Mouse (Mus musculus): ENCODE measurements around the gene Wdr5.
"Not testable (repeated sequence)": the region's sequence is repeated elsewhere in the genome, so short reads cannot be mapped to it uniquely, and the experiment has no call there.

Wdr5 gene

DNA sequence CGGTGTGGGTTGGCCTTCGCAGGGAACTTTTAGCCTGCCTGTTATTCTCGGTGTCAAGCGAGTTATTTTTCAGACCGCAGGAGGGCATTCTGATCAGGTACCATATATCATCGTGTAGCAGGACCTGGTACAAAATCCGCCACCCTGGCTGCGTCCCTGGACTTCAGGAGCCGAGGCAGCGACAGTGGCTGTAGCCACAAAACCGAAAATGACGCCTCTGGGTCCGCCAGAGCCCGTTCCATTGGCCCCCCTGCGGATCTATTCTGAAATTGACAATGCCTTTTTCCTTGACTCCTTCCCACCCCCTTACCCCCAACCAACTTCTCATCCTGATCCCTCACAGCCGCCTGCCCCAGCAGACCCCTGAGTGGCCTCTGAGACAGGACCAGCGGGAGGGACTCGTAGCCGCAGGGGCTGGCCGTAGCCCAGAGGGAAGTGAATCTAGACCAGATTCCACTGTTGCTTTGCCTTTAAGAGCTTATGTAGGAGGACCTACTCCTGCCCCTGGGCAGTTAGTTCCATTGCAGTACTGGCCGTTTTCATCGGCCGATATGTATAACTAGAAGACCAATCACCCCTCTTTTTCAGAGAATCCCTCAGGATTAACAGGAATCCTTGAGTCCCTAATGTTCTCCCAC lies 18.4 kb upstream of the Wdr5 start:
- no peak for DNase-seq (ENCODE audit: low spot score in 2 of 2)

DNA sequence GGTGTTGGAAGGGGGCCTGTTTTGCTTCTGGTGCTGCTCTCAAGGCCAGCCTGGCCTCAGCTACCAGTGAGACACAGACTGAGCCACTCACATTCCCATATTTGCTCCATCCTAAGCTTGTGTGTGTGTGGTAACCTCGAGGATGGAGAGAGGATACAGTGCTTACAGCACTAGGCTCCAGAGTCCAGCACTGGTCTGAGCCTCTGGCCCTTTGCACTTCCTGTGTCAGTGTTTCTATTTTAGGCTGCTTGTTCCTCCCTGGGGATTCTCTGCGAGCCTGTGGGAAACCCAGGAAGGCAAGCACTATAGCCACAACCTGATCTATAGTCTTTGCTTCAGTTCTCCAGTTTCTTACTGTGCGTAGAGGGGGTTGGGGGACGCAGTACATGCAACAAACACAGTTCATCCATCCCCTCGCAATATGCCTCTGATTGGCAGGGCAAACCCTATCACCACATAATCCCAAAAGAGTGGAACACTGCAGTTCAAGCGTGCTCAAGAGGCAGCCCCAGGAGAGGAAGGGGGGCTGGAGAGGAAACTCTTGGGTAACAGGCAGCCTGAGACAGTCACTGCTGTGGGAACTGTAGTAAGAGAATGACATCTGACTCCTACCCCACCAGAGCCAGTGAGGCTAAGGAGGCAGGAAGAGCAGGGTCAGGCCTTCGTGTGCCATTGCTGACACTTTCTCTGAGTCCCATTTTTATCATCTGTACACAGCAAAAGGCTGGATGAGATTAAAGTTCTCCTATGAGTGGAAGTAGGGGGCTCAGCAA lies 10.7 kb upstream of the Wdr5 start:
- DNase-seq (ENCODE audit: low spot score in 2 of 2) = no peak

DNA sequence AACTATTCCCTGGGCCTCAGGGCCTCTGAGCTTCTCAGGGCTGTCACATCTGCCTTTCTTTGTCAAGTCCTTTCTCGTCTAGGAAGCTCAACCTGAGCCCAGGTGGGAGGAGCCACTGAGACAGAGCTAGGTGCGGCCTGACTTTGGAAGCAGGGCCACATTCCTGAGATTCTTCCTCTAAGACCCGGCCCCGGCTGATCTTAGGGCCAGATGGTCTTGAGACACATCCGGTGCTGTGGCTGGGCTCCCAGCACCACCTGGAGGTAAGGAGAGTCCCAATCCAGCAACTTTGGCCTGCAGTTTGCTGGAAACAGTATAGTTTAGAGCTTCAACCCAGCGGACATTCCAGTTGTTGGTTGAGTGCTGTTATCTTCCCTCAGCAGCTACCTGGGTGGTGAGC lies 9.4 kb upstream of the Wdr5 start:
- no peak for DNase-seq (ENCODE audit: low spot score in 2 of 2)

DNA sequence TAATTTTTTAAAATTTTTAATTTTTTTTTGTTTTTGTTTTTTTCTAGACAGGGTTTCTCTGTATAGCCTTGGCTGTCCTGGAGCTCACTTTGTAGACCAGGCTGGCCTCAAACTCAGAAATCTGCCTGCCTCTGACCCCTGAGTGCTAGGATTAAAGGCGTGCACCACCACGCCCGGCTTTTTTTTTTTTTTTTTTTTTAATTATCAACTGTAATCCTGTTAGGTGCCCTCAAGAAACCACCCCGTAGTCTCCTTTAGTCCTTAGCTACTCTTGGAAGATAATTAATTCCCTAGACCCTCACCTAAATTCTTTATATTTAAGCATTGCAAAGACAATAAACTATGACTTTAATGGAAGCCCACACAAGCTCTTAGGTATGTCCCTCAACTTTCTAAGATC lies 8.3 kb upstream of the Wdr5 start:
- DNase-seq (ENCODE audit: low spot score in 2 of 2) = not testable (repeated sequence)

DNA sequence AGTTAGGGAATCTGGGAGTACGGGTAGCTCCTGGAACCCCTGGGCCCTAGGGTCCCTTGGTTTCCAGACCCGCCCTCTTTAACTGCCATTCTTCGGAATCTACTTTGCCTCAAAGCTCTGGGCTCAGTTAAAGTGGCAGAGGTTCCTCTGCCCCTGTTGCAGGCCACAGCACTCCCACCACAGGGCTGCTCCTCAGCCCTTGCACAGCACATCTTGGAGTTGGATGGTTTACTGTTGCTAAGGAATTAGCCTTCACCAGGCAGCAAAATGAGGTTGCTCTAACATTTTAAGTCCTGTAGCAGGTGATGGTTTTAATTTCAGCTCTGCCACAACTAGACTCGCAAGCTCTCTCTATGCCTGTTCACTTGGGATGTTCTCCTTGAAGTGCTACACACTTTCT lies 7.4 kb upstream of the Wdr5 start, which contains the start of gene Brd3:
TSS of gene Brd3 (minus strand) at position 101 of the 400 bp plus-strand sequence.
- no peak for DNase-seq (ENCODE audit: low spot score in 2 of 2)

DNA sequence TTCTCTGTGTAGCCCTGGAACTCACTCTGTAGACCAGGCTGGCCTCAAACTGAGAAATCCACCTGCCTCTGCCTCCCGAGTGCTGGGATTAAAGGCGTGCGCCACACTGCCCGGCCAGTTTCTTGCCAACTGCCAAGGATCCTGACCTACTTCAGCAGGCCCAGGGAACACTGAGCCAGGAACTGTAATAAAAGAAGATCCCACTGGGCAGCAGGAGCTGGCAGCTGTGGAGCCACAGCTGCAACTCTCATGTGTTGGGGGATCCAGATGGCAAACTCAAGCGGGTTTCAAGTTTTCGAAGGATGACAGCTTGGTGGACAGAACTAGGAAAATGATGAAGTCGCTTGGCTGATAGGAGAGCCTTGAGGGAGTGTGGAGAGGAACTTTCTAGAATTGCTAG lies 4.3 kb upstream of the Wdr5 start:
- no peak for DNase-seq (ENCODE audit: low spot score in 2 of 2)

DNA sequence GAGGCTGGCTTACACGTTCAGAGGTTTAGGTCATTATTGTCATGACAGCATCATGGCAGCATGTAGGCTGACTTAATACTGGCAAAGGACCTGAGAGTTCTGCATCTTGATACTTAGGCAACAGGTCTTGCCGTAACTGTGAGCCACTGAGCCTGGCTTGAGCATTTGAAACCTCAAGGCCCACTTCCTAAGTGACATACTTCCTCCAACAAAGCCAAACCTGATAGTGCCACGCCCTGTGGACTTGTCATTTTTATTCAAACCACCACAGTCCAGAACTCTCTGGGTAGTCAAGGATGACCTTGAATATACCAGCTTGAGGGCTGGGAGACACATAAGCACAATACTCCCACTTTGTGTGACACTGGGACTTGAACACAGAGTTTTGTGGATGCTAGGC lies 2.0 kb upstream of the Wdr5 start:
- no peak for DNase-seq (ENCODE audit: low spot score in 2 of 2)

DNA sequence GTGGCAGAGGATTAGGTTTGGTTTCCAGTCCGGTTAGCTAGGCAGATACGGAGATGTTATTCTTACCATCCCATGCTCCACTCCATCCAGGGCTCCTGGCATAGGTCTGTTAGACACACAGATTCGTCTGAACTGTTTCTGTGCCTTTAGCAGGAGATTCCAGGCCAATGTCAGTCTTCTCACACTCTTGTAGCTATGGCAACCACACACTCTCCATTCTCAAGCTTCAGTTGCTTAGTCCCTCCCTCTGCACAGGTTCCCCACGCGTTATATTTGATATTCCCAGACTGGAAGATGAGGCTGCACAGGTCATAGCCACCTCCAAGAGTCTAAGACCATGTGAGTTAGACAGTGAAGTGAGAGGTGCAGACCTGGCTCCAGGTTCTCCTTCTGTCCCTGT lies 1.1 kb upstream of the Wdr5 start:
- DNase-seq (ENCODE audit: low spot score in 2 of 2) = no peak

DNA sequence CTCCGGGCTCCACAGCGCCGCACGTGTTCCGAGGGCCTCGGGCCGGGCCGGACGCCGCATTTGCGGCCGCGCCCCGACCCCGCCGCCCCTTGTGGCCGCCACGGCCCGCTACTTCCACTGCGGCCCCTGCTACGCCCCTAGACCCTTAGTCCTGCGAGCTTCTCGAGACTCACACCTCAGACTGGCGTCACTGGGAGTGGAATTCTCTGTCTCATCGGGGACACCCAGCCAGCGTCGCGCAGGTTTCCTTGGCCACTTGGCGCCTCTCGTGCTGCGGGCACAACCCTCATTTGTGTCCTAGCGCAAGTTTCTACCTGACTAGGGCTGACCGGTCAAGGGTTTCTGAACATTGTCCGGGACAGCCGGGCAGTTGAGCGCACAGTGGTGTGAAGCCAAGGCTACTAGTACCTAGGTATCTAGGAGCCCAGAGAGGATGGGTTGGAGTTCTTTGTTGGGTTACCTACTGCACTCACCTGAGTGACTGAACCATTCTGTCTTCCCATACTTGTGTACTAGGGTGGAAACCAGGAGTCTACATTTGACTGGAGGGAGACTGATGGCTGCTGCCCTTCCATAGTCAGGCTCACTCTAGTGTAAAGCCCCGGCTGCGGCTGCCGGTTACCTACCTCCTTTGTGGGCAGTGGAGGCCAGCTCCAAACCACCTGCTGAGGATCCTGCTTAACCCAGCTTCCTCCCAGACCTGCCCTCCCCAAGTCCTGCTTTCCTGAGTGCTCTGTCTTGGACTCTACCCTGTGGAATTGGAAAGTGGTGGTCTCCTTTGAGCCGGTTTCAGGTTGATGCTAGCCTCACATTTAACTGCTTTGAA lies 597 bp downstream of the Wdr5 start:
- no peak for DNase-seq (ENCODE audit: low spot score in 2 of 2)

DNA sequence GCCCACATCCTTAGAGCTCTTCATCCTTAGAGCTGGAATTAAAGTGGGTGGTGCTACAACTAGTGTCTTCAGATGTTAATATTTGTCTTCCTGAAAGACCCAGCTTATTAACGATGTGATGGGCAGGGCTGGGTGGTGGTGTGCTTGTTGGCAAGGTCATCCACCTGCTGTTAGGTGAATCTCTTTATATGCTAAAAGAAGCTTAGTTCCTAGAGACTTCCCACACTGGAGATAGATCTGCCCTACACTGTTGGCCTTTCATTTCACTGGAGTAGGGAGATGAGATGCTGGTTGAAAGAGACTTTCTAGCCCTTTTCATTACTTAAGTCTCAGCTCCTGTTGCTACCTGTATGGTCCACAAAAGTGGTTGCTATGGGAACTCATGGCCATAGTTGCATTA lies 1.3 kb downstream of the Wdr5 start:
- DNase-seq (ENCODE audit: low spot score in 2 of 2) = no peak

DNA sequence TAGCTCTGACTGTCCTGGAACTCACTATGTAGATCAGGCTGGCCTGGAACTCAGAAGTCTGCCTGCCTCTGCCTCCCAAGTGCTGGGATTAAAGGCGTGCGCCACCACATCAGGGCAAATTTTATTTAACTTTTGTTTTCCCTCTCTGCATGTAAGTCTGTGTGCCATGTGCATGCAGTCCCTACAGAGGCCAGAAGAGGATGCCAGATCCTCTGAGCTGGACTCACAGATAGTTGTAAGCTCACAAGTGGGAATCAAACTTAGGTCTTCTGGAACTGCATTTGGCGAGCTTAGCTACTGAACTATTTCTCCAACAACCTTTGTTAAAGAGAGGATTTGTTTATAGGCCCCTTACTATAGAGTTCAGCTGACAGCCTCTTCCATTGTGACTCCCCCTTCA lies 3.3 kb downstream of the Wdr5 start:
- no peak for DNase-seq (ENCODE audit: low spot score in 2 of 2)

DNA sequence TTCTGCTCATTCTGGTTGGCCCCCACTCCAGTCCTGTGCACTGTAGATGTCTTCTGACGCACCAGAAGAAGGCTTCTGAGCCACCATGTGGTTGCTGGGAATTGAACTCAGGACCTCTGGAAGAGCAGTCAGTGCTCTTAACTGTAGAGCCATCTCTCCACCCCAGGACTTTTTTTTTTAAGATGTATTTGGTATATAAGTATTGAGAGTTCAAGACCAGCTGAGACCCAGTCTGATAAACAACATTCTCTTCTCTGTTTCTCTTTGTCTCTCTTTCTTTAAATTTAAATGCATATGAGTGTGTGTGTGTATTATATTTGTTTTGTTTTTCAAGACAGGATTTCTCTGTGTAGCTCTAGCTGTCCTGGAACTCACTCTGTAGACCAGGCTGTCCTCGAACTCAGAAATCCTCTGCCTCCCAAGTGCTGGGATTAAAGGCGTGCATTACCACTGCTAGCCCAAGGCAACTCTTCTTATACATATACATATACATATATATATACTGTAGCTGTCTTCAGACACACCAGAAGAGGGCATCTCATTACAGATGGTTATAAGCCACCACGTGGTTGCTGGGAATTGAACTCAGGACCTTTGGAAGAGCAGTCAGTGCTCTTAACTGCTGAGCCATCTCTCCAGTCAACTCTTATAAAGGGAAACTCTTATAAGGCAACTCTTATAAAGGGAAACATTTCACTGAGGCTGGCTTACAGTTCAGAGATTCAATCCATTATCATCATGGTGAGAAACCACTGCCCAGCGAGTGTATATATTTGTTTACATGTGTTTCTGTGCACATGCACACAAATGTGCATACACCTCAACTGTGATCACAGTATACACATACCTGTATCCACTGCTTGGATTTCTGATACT lies 23.7 kb downstream of the Wdr5 start:
- DNase-seq (ENCODE audit: low spot score in 2 of 2) = not testable (repeated sequence)

DNA sequence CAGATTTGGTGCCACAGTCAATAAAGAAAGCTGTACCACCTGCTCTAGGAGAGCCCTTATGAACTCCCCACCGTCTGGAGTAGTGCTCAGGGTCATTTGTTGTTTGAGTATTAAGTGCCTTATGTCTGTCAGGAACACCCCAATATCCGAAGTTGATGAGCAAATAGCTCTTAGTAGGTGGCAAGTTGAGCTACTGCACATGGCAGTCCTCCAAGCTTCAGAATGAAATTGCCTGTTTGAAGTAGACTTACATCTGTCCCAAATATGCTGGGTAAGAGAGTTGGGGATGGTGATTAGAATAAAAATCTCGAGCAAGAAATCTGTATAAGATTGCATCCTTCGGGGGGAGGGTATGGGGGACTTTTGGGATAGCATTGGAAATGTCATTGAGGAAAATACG lies 24.4 kb downstream of the Wdr5 start:
- DNase-seq (ENCODE audit: low spot score in 2 of 2) = no peak

DNA sequence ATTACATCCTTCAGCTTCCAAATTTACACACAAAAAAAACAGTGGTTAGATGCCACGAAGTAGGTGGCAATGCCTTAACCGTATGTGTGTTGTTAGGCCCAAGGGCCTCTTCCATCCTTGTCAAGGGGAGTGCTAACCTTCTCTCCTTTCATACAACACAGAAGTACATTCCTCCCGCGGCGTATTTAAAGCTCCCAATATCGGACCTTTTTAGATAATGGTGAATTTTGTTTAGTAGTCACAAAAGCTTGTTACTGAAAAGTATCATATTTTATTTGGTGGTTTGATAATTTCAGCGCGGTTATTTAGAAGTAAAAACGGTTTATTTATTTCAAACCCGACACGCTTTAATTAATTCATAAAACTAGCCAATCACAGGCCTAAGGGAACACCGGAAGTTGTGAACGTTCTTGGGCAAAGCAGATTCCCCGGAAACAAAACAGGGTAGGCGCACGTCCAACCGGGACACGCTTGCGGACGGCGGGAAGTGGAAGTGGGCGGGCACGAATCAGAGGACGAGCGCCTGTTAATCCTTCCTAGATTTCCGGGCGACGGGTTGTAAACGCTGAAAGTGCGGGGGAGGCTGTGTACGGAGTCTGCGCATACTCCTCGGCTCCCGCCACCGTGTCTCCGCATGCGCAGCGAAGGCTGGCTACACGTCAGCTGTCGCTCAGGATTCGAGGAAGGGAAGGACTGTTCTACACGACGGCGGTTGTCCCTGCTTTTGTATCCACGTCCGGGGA lies 25.0 kb downstream of the Wdr5 start:
- peak; percentile 73 to 83 for DNase-seq (ENCODE audit: low spot score in 2 of 2)

DNA sequence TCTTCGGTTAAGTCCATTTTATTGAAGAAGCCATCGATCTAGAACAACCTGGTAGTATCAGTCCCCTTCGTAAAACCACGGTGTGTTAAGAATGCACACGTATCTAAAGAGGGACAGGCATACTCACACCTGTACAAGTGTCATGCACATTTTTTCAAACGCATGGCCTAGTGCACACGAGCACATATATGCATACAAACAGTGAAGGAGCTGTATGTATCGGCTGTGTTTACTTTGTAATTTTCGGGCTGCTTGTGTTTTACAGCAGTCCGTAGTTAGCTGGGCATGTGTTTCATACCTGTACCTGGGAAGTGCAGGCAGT lies 25.5 kb downstream of the Wdr5 start:
- DNase-seq (ENCODE audit: low spot score in 2 of 2) = no peak

DNA sequence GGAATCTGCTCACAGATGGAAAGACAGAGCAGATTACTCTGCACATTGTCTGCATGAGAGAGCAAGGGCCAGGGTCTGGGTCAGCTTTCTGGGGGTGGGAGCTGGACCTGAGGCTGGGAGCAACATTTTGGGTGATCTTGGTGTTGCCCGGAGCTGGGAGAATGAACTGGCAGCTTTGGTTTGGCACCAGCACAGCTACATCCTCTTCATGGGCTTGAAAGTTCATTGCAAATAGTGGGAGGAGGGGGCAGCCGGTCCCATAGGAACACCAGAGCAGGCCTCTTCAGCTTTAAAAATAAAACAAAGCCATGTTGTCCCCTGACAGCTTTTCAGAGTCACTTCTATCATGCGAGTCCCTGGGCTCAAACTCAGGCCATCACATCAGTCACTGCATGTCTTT lies 26.3 kb downstream of the Wdr5 start:
- DNase-seq (ENCODE audit: low spot score in 2 of 2) = no peak

DNA sequence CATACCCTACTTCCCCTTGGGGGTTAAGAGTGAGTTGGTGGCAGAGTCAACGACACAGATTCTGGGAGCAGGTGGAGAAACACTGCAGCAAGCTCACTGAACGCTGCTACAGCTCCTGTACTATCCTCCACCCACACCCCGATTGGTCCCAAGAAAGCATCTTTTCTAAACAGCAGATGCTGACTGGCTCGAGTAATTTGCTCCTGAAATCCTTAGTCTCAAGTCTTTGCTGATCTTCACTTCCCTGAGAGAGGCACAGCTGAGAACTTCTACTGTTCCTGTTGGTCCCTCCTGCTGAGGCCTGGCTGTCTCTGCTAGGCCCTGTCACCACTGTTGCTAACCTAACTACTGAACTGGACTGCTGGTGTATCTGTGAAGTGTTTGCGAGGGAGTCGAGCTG lies 29.7 kb downstream of the Wdr5 start:
- DNase-seq (ENCODE audit: low spot score in 2 of 2) = no peak

DNA sequence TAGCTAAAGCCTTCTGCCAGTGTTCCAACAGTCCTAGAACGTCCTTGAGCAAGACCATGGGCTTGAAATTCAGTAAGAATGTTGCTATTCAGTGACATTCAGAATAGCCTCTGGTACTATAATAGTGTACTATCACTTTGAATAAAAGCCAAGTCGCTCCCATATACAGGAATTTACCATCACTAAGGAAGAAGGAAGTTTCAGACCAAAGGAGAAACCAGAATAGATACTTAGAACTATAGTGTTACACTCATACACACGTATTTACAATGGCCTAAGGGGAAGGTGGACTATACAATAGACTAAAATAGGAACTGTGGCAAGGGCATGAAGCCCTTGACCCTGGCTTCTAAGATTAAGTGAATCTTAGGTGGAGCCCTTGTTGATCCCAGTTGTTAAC lies 30.6 kb downstream of the Wdr5 start:
- not testable (repeated sequence) for DNase-seq (ENCODE audit: low spot score in 2 of 2)

DNA sequence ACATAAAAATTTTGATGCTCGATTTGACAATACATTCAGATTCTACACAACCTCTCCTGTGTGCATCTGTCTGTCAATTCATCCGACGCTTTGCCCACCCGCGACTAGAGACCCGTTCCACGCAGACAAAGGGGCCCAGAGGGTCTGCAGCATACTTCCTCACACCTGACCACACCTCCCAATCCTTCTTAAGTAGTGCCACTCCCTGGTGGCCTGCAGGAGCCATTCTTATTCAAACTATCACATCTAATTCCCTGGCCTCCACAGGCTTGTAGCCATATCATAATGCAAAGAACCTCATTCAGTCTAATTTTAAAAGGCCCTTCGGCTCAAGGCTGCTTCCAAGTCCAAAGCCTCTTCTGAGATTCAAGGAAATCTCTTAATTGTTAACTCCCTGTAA lies 31.1 kb downstream of the Wdr5 start:
- not testable (repeated sequence) for DNase-seq (ENCODE audit: low spot score in 2 of 2)

DNA sequence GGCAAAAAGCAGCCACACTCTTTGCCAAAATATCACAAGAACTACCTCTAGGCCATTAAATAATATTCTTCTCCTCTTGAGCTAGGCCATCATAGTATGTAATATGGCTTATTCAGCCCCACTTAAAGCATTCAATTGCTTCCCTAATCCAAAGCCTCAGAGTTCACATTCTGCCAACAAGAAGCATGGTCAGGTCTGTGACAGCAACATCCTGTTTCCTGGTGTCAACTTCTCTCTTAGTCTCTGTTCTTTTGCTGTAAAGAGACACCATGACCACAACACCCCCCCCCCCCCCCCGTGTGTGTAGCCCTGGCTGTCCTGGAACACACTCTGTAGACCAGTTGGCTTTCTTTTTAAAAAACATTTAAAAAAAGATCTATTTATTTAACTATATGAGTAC lies 32.4 kb downstream of the Wdr5 start:
- no peak for DNase-seq (ENCODE audit: low spot score in 2 of 2)

DNA sequence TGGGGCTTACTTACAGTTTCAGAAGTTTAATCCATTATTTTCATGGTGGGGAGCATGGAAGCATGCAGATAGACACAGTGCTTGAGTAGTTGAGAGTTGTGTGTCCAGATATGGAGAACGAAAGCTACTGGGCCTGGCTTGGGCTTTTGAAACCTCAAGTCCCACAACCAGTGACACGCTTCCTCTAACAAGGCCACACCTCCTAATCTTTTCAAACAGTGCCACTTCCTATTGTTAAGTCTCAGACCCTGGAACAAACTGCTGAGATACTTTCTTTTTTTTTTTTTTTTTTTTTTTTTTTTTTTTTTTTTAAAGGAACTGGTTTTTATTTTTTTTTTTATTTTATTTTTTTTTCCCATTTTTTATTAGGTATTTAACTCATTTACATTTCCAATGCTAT lies 33.0 kb downstream of the Wdr5 start:
- no peak for DNase-seq (ENCODE audit: low spot score in 2 of 2)
